Mouse (Mus musculus): ENCODE measurements around the gene Vwa2.

DNA sequence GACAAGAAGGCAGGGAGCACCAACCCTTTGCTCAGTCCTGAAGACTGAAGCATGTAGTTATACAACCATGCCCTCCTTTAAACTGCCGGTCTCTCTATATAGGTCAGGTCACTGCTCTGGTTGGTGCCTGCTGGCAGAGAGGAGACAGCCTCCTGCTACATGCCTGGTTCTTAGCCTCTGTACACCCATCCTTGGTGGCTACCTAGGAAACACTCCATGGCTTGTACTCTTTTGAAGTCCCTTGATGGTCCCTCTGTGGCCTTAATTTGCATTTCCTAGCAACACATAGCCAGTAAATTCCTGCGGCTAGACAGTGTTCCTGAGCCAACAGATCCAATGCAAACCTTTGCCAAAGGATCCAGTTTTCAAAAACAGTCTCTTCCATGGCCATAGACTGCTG is 71.6 kb downstream of the Vwa2 start:
- no peak for TF ChIP-seq CTCF (IDR thresholded peaks at IDR 0.05 in 2 of 3, conservative IDR thresholded peaks at IDR 0.05 in 1 of 3; ENCODE audit: control insufficient read depth in 1 of 3, insufficient read depth in 1 of 3, low read depth in 2 of 3, low read length in 3 of 3, poor library complexity in 1 of 3, severe bottlenecking in 1 of 3)
- TF ChIP-seq JUND (IDR thresholded peaks at IDR 0.05; ENCODE audit: low read depth, low read length): no peak
- no peak for TF ChIP-seq TAL1 (IDR thresholded peaks at IDR 0.05; ENCODE audit: low read length)
- no peak for TF ChIP-seq TCF12 (IDR thresholded peaks at IDR 0.05; ENCODE audit: low read depth, low read length)

All from MEL (cell line).